Mouse (Mus musculus) embryo, embryonic 11.5 days (tissue): ENCODE measurements around the gene Actr10.

Experiments
- DNase-seq: peaks from one replicate; pipeline ENCODE4 v3.0.0-alpha.2; 2012; ENCODE audit warnings: low read depth, low spot score

Actr10 gene

DNA sequence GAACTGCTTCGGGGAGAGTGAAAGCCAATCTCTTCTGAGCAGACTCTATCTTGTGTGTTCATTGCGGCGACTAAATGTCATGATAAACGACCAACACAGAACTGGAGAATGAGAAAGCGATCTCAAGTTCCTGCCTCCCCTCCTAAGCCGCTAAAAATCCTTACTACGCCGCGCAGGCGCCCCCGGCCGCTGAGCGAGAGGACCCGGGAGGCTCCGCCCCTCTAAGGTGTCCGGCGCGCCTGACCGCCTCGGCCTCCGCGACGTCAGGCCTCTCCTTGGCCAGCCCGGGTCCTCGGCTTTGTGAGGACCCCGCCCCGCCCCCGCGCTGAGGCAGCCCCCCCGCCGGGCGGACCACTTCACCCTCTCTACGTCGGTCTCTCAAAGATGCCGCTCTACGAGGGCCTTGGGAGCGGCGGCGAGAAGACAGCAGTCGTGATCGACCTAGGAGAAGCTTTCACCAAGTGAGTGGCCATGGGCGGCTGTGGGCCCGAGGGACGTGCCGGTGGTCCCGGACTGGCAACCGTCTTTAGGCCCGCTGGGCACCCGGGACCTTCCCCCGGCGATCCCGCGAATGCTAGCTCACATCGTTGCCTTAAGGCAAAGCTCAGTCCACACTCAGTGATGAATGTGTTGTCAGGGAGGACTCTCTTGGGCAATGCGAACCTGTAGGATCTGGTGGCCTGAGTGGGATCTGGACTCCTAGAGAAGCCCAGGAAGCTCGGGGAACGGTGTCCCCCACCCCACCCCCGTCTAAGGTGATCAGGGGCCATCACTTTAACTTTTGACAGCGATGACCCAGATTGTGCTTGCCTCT is at the start of gene Actr10:
Actr10 (plus strand) TSS at position 287 of the 814 bp plus-strand sequence.
- DNase-seq, result peak; percentile 89

DNA sequence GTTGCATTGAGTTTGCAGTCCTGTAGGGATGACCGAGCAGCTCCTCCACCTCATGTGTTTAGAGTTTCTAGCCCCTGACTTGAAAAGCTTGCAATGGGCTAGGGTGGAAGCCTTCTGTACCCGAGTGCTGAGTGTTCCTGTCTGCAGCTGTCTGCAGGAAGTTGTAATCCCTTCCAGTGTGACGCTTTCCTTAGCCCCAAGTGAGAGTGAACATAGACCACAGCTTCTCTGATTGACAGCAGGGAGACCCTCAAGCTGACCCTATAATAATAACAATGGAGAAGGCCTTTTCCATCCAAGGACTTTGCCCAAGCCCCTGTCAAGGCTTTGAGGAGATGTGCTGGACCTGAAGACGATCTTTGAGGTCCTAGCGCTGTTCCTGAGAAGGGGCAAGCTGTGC is 47.3 kb upstream of the Actr10 start:
- DNase-seq, result no peak

GRCm38 (mm10) chr12:70890874-70891470 is 46.7 kb upstream of the Actr10 start:
- DNase-seq, result no peak

DNA sequence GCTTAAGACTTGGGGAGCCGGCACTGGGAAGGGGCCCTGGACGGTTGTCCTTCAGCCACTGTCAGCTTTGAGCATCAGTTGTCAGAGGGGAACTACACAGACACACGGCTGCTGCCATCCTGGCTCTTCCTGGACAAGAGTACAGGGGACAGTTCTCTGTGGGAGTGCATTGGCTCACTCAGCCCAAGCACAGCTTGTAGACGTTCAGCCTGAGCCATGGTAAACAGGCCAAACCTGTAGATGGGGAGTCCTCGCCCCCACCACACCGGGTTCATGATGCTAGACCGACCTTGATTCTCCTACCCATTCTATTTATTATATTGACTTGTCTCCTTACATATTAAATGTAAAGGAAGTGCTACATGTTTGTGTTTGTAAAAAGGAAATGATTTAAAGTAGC is 42.4 kb upstream of the Actr10 start:
- no peak for DNase-seq

DNA sequence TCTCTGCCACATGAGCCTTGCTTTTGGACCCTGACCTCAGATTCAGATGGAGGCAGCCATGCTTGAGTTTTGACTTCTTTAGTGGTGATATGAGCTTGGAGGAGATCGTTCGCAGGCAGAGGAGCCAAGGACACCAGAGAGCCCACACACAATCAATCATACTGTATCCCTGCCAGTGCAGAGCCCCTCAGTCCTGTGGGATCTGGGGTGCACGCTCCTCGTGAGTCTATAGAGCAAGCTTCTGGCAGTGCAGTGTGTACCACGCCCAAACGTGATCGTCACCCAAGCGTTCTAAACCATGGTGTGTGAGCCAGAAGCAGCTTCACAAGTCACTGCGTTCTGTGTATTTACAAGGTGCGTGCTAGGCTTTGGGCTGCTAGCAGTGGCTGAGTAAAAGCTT is 41.6 kb upstream of the Actr10 start:
- DNase-seq, result no peak

DNA sequence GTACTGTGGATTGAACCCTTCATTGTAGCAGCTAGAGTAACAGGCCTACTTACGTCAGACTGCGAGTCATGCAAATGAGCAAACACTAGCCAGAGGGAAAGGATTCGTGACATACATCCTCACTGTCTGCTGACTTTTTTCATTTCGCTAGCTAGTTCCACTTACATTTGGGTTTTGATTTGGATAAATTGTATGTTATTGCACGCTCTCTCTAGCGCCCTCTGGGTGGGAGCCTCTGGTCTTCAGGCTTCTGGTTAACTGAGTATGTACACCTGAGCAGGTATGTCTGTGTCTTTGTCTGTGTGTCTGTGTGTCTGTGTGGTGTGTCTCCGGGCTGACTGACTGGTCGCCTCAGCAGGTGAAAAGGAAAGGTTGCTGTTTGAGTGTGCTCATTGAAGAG is 40.2 kb upstream of the Actr10 start:
- no peak for DNase-seq

GRCm38 (mm10) chr12:70898450-70898849 is 39.2 kb upstream of the Actr10 start:
- DNase-seq, result no peak

DNA sequence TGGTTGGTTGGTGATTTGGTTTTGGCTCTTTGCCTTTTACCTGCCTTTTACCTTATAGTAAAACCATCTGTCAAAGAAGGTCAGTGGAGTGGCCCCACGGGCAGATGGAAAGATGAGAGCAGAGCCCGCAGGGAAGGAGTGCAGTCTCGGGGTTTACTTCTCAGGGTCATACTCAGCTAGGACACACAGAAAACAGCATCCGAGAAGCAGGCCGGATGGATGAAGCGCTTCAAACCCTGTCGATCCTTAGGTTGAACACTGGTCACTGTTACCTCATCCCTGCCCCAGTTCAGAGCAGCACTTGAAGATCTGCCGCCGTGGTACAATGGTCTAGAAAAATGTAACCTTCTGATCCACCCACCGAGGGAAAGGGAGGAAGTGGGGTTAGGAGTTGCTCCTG is 33.2 kb upstream of the Actr10 start:
- DNase-seq, result no peak

DNA sequence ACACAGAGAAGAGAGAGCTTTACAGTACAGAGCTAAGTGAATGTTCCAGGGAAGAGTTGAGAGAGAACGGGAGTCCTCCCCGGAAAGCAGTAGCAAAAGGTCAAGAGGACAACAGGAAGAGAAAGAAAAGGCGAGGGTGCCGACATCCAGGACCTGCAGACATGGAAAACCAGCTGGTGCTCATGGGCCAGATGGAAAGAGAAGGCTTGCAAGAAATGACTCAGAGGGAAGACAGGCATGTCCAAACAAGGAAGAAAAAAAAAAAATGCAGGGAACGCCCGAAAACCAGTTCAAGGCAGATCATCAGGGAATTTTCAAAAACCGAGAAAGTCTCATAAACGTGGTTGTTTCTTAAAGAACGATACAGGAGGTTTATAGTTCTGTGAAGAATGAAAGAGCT is 30.8 kb upstream of the Actr10 start:
- no peak for DNase-seq

DNA sequence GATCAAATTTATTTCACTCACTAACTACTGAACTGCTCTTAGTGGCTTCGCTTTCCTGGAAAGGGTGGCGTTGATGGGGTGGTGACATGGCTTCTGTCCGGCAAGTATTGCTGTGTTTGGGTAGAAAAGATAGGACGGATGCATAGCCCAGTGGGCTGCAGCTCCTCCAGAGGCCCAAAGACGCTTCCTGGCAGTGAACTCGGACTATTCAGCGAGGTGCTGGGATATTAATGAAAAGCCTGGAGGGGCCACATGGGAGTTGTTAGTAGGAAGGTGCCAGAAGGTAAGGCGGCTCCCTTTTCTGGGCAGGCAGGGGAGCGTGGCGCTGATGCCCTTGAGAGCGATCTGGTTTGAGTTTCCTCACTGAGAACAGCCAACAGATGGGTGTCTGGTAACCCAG is 30.0 kb upstream of the Actr10 start:
- no peak for DNase-seq

- DNase-seq, result no peak
Observed at GRCm38 (mm10) chr12:70908076-70908475, 29.6 kb upstream of the Actr10 start.

- DNase-seq, result peak; percentile 71
Observed at GRCm38 (mm10) chr12:70910241-70910720, 27.4 kb upstream of the Actr10 start.

GRCm38 (mm10) chr12:70911029-70911428 is 26.6 kb upstream of the Actr10 start:
- peak; percentile 74 for DNase-seq

- DNase-seq, result no peak
Observed at GRCm38 (mm10) chr12:70911676-70912379, 25.8 kb upstream of the Actr10 start.

GRCm38 (mm10) chr12:70913429-70913828 is 24.2 kb upstream of the Actr10 start:
- DNase-seq, result no peak

GRCm38 (mm10) chr12:70914387-70914786 is 23.3 kb upstream of the Actr10 start:
- no peak for DNase-seq

GRCm38 (mm10) chr12:70929781-70930180 is 7.9 kb upstream of the Actr10 start:
- no peak for DNase-seq

GRCm38 (mm10) chr12:70937150-70937549 is 507 bp upstream of the Actr10 start:
- DNase-seq, result no peak

DNA sequence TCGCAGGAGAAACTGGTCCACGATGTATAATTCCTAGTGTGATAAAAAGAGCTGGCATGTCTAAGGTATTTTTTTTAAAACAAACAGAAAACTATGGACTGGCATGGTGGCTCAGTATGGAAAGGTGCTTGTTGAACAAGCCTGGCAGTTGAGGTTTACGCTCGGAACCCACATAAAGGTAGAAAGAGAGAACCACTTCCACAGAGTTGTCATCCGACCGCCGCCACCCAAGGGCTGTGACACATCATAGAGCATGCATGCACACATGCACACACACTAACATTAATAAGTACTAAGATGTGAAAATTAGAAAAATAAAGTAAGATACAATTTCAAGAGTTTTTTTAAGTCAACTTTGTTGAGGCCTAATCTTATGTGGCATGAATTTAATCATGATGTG is 3.1 kb downstream of the Actr10 start:
- no peak for DNase-seq

GRCm38 (mm10) chr12:70944181-70944580 is 6.5 kb downstream of the Actr10 start:
- DNase-seq, result no peak

GRCm38 (mm10) chr12:70946585-70947256 is 9.1 kb downstream of the Actr10 start:
- DNase-seq, result no peak

DNA sequence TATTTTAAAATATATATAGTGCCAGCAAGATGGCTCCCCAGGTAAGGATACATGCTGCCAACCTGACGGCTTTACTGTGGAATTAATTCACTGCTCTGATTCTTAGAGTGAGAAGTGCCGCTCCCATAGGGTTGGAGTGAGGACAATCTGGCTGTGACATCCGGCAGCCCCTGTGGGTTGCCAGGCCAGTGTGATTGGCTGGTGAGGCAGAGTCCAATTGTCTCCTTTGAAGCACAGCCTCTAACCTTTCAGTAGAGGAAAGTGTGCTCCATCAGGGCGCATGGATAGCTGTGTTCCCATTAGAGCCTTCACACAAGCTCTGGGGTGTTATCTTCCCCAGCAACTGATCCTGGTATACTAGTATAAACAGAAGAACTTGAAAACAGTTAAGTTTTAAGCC is 21.0 kb downstream of the Actr10 start:
- no peak for DNase-seq
